Mouse (Mus musculus): ENCODE measurements around the gene Kit.

The Kit gene

DNA sequence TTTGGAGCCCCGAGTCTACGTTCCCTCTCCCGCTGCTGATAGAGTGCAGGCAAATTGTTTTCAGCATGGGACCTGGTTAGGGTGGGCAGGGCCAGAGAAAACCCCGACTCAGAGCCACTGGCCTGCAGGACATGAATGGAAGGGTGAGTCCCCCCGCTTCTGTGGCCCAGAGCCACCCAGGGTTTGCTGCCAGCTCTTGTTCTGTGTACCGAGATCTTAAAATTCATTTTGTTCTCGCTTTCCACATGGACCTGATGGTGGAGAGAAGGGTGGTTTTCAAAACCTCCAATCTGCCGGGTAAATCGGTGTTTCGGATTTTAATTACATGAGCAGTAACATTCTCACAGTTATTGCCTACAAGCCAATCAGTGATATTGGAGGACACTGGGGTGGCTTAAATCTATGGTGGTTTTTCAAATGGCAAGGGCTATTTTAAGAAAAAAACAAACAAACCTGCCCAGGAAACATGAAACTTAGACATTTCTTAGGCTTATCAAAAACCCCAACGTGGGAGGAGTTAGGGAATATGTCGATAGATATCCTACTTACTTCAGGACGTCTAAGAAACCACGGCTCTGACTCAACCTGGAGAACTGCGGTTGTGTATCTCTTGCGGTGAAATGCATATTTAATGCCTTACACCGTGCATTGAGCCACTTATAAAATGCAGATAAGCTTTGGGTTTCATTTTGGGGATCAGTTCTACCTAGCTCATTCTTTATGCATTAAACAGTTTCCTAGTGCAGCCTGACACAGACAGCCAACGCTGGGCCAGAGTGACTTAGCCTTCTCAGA, 58.3 kb downstream of the Kit start:
- DNase-seq (ENCODE audit: low spot score) = no peak

DNA sequence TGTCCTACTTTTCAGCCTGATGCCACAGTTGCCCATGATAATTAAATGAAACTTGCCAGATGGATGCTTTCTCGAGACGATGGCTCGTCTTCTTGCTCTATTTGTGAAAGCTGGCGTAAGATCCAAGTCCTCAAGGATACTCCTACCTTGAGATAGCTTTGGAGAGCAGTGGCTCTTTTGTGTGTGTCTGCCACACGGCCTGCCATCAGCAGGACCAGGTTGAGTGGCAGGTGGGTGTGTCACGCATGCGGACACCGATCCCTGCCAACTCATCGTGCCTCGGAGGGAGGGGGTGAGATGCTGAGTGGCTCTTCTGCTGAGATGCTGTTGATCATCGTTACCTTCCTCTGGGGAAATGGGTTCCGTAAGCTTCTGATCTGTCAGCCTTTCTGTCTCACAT, 60.7 kb downstream of the Kit start:
- DNase-seq (ENCODE audit: low spot score) = no peak

DNA sequence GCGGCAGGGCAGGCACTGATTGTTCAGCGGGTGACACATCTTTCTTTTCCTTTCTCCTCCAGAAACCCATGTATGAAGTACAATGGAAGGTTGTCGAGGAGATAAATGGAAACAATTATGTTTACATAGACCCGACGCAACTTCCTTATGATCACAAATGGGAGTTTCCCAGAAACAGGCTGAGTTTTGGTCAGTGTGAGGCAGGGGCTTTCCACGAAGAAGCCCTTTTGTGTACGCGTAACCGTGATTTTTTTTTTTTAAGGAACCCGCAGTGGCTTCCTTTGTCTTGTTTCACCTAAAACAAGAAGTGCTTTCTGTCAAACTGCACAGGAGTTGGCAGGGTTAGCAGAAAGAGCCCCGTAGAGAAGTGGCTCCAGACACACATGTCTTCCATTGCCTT, 65.9 kb downstream of the Kit start:
- no peak for DNase-seq (ENCODE audit: low spot score)

DNA sequence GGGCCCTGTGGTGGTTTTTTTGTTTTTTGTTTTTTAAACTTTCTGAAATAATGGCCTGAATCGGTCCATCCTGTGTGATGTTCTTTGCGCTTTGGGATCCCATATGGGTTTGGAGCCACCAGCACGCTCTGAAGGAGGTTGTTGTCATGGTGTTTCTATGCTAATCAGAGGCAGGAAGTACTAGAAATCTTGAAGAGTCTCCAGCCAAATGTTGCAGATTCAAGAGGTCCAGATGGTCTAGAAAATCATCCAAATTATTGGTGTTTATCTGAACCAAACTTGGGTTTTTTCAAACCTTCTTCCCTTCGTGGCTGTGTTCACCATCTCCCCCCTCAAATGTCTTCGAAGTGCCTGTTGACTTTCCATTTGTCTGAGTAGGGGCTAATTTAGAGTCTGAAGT, 72.3 kb downstream of the Kit start:
- no peak for DNase-seq (ENCODE audit: low spot score)

DNA sequence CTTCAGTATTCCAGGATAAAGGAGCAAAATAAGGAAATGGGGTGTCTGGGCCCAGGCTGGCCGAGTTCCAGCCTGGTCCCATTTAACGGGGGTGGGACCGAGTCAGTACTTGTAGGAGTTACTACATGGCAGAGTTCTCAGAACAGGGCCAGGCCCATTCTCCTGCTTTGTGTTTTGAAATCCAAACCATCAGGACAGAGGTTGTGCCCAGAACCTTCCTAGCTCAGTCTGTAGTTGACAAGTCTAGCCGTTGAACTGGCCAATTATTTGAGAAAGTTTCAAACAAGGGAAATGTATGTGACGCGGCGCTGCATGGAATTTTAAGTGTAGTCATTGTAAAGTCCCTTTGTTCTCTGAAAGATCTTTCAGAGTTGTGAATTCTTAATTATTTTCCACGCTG, 75.8 kb downstream of the Kit start:
- DNase-seq (ENCODE audit: low spot score) = no peak

DNA sequence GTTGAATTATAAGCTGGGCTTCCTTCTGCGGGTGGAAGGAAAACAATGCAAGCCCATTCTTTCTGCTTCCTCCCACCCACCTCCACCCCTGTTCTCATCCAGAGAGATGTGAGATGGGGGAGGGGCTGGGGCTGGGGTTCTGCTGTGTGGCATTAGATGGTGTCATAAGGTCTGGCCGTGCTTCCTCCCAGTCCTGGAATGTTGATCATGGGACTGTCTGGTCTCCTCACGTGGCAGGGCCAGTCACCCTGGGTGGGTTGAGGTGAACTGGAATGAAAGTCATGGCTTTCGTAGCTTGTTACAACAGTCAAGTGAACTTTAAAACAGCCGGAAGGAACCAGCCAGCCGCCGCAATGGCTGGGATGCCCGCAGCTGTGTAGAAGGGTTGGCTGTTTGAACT, 78.7 kb downstream of the Kit start:
- no peak for DNase-seq (ENCODE audit: low spot score)

DNA sequence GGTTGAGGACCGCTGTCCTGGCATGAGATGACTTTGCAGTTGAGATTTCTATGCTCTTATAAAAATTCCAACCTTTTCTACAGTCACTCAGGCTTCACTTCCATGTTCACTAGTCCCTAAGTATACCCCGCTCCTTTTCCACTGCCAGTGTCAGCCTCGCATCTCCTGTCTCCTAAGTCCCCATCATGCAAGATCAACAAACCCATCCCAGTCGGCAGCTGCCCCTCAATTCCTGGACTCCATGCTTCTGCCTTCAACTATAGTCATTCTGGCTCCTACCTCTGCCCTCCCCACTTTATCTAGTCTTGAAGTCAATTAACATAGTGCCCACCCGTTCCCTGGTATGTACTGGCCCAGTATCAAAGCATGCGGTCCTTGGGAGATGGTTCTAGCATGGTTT, 83.9 kb downstream of the Kit start:
- no peak for DNase-seq (ENCODE audit: low spot score)

DNA sequence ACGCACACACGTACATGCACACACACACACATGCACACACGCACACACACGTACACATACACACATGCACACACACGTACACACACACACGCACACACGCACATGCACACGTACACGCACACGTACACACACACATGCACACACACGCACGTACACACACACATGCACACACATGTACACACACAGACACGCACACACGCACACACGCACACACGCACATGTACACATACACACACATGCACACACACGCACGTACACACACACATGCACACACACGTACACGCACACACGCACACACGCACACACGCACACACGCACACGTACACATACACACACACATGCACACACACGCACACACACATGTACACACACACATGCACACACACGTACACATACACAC, 85.6 kb downstream of the Kit start:
- DNase-seq (ENCODE audit: low spot score) = no peak

DNA sequence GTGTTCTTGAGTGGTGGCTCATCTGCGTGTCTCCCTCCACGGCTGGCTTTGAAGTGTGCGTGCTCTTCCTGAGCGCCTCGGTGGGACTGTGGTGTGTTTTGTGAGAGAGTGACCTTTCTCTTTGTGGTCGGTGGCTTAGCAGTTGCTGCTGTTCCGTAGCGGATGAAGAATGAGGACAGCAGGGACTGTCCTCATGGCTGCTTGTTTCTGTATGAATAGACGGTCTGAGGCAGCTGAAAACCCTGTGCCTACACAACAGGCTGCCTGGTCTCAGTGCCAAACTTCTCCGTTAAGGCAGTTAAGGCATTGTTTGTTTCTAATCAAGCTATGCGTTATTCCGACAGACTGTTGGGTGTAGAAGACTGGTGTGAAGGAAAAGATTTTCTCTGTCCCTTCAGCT, 87.8 kb downstream of the Kit start:
- DNase-seq (ENCODE audit: low spot score) = no peak

DNA sequence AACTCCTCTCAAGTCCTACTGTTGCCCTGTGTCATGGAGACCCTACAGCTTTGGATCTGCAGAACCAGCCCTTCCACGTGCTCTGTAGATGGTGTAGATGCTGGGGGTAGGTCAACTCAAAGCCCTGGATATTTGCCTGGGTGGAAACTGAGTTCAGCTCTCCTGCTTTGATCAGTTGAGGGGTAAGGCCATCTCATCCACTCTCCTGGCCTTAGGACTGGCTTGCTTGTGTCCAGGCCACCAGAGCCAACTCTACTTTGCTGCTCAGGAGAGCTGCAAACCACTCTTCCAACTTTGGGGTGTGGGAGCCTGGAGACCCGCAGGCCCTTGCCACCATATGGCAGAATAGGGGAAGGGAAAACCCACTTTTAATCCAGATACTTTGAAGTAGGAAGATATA, 89.1 kb downstream of the Kit start:
- no peak for DNase-seq (ENCODE audit: low spot score)

DNA sequence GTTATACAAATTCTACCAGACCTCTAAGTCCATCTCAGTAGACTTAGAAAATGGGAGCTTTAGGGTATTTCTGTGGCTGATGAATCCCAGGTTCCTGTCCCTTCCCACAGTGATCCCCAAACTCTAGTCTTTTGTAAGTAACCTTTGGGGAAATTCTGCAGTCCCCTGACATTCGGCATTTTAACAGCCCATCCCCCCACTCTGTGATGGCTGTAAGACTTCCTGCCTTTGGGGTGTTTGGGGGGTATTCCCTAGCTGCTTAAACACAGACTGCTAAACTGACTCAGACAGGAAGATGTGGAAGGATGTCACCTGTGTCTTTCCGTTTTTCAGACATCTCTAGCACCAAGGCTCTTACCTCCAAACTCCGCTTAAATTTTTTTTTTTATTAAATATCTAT, 92.4 kb downstream of the Kit start:
- DNase-seq (ENCODE audit: low spot score) = no peak

DNA sequence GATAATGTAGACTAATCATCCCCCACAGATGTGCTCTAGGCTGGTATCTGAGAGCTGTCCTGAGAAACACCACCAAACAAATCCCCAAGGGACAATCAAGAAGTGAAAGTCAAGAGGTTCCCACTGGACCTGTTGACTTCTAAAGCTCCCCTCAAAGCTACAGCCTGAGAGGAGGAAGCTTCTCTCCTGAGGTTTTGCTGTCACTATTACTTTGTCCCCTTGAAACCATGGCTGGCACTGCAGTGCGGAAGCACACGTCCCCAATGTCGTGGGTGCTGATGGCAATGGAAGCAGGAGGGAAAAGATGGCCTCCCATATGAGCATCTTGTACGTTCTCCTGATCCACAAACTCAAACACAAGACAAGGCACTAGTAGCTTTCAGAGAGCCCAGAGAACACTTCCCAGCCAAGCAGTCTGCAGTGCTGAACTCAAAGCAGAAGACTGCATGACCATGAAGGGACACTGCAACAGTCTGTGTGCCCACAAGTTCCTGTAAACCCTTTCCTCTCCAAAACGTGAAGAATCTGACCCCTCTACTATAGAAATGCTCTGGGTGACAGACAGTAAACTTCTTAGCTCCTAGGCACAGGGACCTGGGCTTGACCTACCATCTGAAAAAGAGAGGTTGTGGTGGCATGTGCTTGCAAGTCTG, 96.5 kb downstream of the Kit start:
- DNase-seq (ENCODE audit: low spot score) = no peak

DNA sequence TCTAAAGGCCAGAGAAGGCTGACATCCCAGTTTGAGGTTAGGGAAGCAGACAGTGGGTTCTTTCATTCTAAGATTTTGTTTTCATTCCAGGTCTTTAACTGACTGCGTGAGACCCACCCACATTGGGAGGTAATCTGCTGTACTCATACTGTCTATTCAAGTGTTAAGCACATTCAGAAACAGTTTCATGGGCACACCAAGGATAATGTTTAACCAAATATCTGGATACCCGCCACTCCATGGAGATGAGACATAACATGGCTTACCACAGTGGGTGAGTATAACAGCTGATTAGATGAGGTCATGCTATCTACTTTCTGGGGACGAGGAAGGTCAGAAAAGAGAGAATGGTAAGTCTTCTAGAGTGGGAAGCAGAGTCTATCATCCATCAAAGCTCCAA, 101.3 kb downstream of the Kit start:
- DNase-seq (ENCODE audit: low spot score) = no peak

DNA sequence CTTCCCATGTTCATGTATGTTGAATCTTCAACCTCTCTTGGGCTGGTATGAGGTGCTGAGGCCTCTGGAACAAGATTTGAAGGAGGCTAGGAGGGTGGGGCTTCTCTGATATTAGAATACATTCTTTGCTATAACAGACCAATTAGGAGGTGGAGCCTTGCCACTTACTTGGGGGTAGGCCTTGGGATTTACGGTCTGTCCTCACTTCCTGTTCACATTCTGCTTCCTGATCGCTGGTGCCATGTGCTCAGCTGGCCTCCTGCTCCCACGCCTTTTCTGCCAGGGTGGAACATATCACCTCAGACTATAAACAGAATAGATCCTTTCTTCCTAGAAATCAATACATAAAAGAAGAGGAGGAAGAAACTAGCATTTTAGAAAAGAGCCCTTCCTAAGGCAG, 105.2 kb downstream of the Kit start:
- no peak for DNase-seq (ENCODE audit: low spot score)

DNA sequence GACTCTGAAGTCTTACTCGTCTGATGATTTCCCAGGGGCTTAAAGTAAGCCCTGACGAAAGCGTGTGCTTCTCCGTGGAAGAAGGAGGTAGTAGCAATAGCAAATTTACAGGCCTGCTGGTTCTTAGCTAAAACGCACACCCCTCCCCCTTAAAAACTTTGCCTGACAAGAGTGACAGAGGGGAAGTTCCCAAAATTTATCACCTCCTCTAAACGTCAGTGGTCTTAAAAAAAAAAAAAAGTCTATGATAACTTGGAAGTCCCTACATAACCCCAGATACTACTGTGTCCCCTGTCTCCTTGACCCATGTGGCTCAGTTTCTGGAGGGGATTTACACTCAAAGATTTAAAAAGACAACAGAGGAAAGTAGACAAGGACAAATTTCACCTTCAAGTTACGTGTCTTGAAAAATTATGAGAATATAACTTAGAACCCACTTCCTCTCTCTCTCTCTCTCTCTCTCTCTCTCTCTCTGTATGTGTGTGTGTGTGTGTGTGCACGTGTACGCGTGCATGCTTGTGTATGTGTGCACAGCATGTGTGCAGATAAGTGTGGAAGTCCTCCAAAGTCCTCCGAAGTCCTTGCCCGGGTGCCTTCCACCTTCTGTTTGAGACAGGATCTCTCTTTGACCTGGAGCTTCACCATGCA, 120.6 kb downstream of the Kit start:
- no peak for DNase-seq (ENCODE audit: low spot score)

DNA sequence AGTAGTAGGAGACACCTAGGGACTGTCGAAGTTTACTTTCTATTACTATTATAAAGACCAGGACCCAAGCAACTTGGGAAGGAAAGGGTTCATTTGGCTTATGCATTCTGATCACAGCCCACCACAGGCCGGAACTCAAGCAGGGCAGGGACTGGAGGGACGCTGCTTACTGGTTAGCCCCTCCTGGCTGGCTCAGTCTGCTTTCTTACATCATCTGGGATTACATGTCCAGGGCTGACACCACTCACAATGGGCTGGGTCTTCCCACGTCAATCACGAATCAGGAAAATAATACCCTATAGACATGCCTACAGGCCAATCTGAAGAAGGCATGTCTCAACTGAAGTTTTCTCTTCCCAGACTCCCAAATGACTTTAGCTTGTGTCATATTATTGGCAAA, 122.2 kb downstream of the Kit start:
- DNase-seq (ENCODE audit: low spot score) = no peak

DNA sequence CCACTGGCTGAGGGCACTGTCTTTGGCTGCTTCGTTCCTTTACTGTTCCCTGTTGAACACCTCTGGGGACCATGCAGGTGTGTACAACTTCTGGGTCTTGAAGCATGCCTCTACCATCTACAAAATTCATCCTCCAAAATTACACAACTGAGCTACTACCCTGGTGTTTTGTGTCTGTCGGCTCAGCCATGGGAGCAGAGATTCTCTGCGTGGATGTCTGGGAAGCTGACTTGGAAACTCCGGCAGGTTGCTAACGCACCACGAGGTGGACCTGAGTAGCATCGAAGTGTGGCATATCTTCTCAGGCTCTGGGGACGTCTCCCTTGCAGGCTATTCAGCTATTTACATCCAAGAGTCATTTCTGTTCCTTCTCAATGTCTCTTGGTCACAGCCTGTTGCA, 123.8 kb downstream of the Kit start:
- no peak for DNase-seq (ENCODE audit: low spot score)

DNA sequence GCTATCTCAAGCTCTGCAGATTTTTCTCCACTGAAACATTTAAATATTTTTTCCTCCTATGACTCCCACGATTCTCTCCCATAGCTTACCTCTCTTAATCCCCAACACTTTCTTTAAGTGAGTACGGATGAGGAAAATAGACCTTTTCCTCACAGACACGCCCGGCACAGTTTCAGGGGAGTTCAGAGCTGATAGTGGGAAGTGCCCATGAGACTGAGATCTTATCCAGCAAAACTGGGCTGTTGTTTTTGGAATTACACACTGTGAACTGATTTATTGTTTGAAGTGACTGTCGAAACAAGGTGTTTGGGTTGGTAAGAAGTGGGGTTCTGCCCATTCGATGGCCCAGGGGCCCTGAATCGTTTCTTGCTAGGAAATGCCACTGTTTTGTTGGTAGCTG, 124.4 kb downstream of the Kit start:
- no peak for DNase-seq (ENCODE audit: low spot score)

DNA sequence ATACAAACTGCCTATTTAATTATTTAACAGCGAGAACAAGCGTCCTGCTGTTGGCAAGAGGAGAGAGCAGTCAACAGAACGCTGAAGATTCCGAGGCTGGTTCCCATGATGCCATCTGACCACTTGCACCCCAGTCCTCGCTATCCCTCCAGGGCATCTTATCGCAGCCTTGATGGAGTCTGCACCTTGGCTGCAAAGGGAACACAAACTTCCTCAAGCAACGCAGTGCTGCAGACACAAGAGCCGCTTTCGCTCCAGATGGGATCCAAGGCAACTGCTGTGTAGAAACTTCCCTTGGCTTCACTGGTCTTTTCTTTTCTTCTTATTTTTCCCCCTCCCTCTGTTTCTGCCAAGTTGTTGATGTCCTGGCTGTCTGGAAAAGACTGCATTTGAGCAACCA, 124.8 kb downstream of the Kit start:
- no peak for DNase-seq (ENCODE audit: low spot score)

DNA sequence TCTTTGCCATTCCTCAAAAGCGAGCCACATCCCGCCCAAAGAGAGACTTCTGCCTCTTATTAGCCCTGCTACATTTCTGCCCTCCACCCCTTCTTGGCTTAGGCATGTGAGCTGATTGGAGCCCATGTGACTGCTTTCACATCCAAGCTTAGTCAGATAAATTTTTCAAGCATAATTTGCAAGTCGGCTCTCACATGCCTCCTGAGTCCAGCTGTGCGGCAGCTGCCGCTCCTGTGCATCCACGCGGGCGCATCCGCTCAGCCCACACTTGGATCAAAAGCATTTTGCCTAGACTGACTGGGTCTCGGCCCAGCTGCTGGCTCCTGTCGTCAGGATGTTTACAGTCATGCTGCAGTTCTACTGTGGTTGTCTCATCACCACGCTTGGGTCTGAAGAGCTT, 126.9 kb downstream of the Kit start:
- DNase-seq (ENCODE audit: low spot score) = peak; percentile 2

DNA sequence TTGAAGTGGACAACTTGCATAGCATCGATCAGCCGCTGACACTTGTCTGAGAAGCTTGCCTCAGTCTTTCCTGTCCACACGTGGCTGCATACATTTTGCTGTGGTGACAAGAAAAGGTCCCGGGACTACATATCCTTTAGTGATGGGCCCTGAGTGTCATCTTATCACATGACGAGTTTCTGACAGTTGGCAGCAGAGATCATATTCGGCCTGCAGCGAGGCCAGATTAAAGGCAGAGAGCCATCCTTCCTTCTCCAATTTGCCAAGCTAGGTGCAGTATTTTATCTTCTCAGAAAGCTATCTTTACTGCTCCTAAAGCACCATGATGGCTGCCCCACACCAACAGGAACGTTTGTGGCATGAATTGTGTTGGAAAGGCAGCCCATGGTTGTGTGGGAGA, 127.4 kb downstream of the Kit start:
- DNase-seq (ENCODE audit: low spot score) = no peak

DNA sequence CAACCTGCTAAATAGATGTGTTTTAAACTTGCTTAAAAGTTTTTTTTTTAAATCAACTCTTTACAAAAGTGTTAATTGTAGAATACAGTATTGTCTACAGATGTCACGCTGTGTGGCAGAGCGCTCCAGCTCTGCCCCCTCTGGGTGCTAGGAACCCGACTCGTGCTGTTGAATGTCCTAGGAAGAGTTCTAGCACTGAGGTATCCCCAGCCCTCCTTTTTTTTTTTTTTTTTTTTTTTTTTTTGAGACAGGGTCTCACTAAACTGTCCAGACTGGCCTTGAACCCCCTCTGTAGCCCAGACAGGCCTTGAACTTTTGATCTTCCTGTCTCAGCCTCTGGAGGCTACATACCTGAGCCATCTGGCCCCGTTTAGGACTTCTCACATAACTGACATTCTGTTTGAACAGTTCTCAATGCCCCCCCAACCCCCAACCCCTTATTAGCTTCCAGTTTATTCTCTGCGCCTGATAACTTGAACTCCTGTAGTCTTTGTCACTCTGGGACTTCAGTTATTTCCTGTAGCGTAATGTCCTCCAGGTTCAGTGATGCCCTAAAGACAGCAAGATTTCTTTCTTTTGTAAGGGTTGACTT, 130.0 kb downstream of the Kit start:
- no peak for DNase-seq (ENCODE audit: low spot score)

DNA sequence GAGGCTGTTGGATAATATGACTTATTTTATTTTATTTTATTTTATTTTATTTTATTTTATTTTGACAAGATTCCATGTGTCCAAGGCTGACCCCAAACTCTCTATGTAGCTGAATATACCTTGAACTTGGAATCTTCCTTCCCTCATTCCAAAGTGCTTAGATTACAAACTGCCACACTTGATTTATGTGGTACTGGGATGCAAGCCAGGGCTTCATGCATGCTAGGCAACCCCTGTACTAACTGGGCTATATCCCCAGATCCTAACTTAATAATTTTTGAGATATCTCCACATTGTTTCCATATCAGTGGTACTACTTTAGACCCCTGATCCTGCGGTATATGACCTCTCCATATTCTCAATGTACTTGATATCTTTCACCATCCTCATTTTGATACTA, 130.7 kb downstream of the Kit start:
- DNase-seq (ENCODE audit: low spot score) = no peak

Data from lung, postnatal 25 days (tissue).